Mouse (Mus musculus) lung, postnatal 10 days (tissue): ENCODE measurements around the gene Polr3h.

Source experiments
- DNase-seq: peaks from one replicate; pipeline ENCODE4 v3.0.0; 2021

Polr3h gene

GRCm38 (mm10) chr15:81839634-81840033 lies 86.4 kb downstream of the Polr3h start:
- DNase-seq, result peak; percentile 92

GRCm38 (mm10) chr15:81838554-81839235 lies 87.3 kb downstream of the Polr3h start:
- peak; percentile 54 for DNase-seq
